Mouse (Mus musculus): ENCODE data around the gene Rai1. TPM values are rescaled to one million over a fixed set of nuclear protein-coding genes. Genes with fewer than 3 reads are reported as not detected.

Rai1 gene
- polyA plus RNA-seq, 1 experiment, result 15.3 TPM

DNA sequence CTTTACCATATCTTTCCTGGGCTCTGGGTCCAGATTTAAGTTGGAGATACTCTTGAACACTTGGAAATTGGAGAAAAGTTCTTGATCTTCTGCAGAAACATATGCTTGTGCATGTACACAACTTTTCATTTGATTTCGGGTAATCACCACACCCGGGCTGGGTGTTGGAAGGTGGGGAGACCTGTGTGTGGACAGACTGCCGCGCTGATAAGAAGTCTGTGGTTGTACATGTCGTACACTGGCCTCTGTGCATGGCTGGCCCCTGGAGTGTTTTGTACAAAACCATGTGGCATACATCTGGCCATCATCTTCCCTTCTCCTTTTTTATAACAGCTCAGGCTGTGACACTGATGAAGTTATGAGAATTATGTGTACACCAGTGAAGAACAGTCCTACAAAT is 55.1 kb downstream of the Rai1 start:
- 77% methylated on average over 5 of the region's 5 CpGs for WGBS
- DNase-seq (ENCODE audit: low read depth, low spot score), result no peak

- WGBS, result 54% methylated on average over 3 of the region's 3 CpGs
- DNase-seq (ENCODE audit: low read depth, low spot score), result no peak
Observed at GRCm38 (mm10) chr11:60160454-60161114, 55.8 kb downstream of the Rai1 start.

GRCm38 (mm10) chr11:60161146-60161874 is 56.5 kb downstream of the Rai1 start:
- DNase-seq (ENCODE audit: low read depth, low spot score), result no peak
- WGBS, result 69% methylated on average over 9 of the region's 9 CpGs

DNA sequence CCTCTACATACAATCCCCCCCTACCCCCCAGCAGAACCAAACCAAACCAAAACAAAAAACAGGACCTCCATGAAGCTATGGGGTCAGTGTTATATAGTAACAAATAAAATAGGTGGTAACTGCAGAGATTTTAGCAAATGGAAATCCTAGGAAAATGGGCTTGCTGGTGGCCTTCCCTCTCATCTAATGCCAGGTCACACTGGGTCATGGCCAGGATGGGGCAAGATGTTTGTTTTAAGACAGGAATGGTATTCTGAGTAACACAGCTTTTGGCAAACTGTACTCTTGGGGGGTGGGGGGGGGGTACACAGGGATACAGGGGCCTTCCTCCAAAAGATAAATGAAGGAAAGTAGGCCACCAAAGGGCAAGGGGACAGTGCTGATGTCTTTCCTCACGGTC is 57.7 kb downstream of the Rai1 start:
- 89% methylated on average over 1 of the region's 1 CpGs for WGBS
- DNase-seq (ENCODE audit: low read depth, low spot score), result no peak

DNA sequence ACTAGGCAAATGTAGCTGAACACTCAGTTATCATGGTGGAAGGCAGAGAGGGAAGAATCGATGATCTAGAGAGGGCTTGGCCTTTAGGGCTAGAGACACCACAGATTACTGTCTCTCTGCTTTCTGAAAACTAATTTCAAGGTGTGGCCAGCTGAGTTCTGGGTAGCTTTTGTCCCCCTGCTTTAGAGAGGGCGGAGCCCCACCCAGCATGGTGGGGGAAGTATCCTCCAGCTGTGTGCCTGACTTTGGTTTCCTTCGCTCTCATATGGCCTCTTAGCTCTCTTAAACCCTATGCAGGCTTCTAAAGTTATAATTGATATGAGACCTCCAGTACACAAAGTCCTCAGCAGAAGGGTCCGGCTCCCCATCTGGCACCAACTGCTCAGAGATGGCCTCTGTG is 58.5 kb downstream of the Rai1 start:
- no peak for DNase-seq (ENCODE audit: low read depth, low spot score)
- WGBS, result 83% methylated on average over 4 of the region's 4 CpGs

- no peak for DNase-seq (ENCODE audit: low read depth, low spot score)
- WGBS, result 73% methylated on average over 6 of the region's 6 CpGs
Observed at GRCm38 (mm10) chr11:60164450-60164849, 59.6 kb downstream of the Rai1 start.

DNA sequence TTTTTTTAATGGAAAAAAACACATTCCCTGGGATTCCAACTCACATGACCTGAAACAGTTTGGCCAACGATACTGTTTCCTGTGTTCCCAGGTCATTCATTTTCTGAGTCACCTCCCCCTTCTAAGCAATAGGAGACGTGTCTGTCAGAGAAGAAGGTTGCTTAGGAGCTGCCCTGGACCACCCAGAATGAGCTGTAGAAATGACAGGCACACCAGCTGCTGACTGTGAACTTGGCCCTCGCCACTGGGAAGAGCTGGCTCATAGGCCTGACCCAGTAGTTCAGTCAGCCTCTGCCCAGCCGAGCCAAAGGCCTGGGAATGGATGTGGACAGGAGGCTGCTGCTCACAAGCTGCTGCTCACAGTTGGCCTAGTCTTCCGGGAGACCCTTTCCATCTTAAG is 60.3 kb downstream of the Rai1 start:
- no peak for DNase-seq (ENCODE audit: low read depth, low spot score)
- WGBS, result 61% methylated on average over 5 of the region's 5 CpGs

DNA sequence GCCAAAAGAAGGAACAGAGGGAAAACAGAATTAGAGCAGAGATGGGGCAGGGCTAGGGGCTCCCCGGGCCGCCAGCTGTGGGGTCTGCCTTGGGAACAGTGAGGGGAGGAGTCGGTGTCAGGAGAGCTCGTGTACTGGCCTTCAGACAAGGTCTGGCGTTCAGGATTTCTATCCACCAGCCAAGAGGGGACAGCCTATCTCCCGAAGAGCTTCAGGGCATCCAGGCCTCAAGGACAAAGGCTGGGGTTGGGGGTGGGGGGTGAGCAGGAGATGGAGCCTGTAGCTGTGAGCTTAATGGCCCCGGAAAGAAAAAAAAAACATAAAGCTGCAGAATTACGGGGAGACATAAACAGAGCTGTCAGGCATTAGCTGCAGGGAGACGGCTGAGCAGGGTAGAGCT is 64.0 kb downstream of the Rai1 start:
- 57% methylated on average over 9 of the region's 9 CpGs for WGBS
- DNase-seq (ENCODE audit: low read depth, low spot score), result no peak

DNA sequence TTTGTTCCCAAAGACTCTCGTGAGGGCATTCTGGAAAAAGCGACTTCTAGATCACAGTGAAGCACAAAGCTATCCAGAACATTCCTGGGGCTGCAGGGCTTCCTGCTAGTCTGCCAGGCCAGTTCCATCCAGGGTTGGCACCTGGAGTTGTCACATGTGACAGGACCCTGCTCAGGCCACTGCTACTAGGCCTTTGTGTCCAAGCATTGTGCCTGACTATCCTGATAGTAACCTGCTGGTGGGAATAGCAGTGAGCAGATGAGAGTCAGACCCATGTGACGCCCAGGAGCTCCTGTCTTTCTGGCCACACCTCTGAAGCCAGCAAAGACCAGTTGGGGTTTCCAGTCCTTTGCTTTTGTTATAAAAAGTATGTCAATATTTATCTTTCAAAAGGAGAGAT is 67.3 kb downstream of the Rai1 start:
- WGBS, result 52% methylated on average over 3 of the region's 3 CpGs
- DNase-seq (ENCODE audit: low read depth, low spot score), result no peak

DNA sequence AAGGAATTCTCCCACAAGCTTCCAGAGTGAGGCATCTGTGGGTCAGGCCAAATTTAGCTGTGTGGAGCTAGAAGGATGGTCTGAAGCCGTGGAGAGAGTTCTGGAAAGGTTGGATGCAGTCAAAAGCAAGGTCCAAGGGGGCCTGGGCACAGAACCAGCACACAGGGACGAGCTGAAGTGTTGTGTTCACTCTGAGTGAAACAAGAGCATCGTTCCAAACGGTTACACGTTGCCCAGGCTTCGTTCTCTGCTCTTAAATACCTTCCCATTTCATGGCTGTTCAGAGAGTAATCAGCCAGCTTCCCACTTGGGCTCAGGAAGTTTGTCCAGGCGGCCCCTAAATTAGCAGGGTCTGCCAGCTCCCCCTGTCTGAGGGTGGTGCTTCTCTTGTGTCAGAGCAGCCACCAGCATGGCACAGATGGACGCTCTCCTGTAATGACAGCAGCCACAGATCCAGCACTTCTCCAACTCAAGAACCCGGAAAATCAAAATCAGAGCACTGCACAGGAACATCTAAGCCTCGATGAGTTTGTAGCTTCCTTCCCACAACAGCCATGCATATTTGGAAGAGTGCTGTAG is 68.9 kb downstream of the Rai1 start:
- WGBS, result 74% methylated on average over 10 of the region's 10 CpGs

DNA sequence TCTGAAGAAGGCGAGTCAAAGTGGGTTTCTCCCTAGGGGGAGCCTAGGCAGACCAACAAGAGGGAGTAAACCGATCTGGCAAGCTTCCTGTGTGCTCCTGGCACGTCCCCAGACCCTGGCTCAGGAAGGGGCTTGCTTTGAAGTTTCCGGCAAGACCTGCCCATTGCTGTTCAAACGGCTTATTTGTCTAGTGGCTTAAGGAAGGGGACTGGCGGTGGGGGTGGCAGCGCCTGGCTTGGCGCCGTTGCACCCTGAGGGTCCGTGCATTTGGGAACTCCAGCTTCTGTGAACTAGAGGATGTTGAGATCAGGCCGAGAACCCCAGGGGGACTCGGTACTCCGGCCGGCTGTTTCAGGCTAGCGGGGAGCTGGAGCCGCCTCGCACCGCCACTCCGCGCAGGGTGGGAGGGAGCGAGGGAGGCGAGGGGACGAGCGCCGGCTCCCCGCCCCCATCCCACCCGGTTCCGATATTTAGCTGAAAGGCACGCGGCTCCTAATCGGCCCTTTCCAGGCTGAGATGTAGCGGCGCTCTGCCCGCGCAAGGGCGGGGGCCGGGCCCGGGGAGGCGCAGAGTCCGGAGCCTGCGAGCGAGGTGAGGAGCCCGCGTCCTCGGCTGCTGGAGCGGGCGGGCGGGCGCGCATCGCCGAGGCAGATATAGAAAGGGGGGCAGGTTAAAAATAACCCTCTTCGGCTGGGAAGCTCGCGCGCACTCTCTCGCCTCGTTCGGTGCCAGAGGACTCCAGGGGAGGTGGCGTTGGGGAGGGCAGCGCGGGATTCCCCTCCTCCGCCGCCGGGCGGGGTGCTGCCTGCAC is 70.8 kb downstream of the Rai1 start:
- 1% methylated on average over 66 of the region's 66 CpGs for WGBS
- DNase-seq (ENCODE audit: low read depth, low spot score), result no peak

More for the DNA sequence above, 68.9 kb downstream of the Rai1 start:
- no peak for DNase-seq (ENCODE audit: low read depth, low spot score)

- WGBS, result under 1% methylated on average over 71 of the region's 71 CpGs
- DNase-seq (ENCODE audit: low read depth, low spot score), result no peak
Observed at GRCm38 (mm10) chr11:60176182-60176974, 71.6 kb downstream of the Rai1 start.

GRCm38 (mm10) chr11:60176975-60177657 is 72.3 kb downstream of the Rai1 start:
- DNase-seq (ENCODE audit: low read depth, low spot score), result no peak
- 24% methylated on average over 42 of the region's 42 CpGs for WGBS

DNA sequence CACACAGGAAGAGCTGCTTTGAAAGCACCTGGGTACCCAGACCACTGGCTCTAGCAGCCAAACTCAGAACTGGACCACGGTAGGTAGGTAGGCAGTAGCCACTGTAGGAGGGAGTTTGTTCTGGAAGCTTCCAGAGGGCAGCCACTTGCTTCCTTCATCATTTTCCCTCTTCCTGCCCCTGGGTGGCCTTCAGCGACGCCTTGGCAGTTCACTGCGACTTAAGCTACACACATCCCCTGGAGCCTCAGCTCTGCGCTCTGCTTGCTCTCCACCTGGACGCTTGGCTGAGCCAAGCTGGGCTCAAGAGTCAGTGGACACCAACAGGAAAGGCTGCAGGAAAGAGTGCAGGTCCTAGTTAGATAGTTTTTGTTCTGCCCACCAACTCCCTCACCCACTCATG is 73.2 kb downstream of the Rai1 start:
- DNase-seq (ENCODE audit: low read depth, low spot score), result no peak
- WGBS, result 80% methylated on average over 6 of the region's 6 CpGs

DNA sequence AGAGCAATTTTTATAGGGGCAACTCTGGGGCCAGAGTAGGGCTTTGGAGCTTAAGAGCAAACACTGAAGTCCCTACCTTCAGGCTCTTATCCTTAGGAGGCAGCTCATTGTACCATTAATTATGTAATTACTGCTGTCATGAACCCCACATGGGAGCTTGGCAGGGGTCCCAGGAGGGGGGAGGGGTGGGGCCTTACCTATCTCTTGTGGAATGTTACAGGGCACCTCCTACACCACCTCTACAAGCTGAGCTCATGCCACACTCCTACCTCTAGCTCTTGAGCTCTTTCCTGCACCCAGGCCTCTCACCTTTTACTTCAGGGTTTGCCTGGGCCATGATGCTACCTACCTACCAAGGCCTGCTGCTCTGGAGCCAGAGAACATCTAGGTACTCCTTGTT is 73.7 kb downstream of the Rai1 start:
- DNase-seq (ENCODE audit: low read depth, low spot score), result no peak

DNA sequence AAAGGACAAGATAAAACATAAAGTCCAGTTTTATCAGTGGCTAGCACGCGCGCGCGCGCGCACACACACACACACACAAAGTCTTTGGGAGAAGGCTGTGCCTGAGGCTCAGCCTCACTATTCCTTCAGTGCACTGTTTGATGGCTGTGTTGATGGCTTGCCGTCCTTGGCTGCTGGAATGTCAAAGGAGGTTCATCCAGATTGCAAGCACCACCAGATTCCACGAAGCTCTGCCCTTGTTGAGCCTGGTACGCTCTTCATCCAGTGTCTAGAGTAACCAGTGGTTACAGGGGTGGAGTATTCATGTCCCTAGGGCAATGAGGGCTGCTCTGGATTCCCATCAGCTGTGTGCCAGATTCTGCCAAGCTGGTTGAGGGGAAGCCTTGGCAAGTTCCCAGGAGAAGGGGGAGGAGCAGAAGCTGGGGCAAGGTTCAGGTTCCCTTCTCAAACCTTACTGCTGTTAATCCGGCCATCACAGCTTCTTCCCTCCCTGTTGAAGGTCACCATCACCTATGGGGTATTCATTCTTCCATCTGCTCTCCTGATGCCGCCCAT is 77.4 kb downstream of the Rai1 start:
- DNase-seq (ENCODE audit: low read depth, low spot score), result no peak
- 73% methylated on average over 12 of the region's 12 CpGs for WGBS

- 49% methylated on average over 2 of the region's 2 CpGs for WGBS
- no peak for DNase-seq (ENCODE audit: low read depth, low spot score)
Observed at GRCm38 (mm10) chr11:60182741-60183140, 77.9 kb downstream of the Rai1 start.

- WGBS, result 70% methylated on average over 22 of the region's 22 CpGs
- no peak for DNase-seq (ENCODE audit: low read depth, low spot score)
Observed at GRCm38 (mm10) chr11:60184346-60185325, 79.8 kb downstream of the Rai1 start.
